Mouse (Mus musculus) embryonic facial prominence, embryonic 11.5 days (tissue): Measurements from ENCODE around the gene Ube2v1. TPM values are rescaled to one million over a fixed set of nuclear protein-coding genes. Genes with fewer than 3 reads are reported as not detected.

ENCODE experiments used
- ATAC-seq: fragments of 200-750 bp; cut with Nextera tagmentation; replicated peaks from 2 replicates; pipeline ENCODE4 v1.8.0; 2017; ENCODE audit warnings: low read depth; ENCODE audit not compliant: insufficient number of reproducible peaks, low FRiP score, low TSS enrichment
- DNase-seq: peaks from one replicate; pipeline ENCODE4 v3.0.0-alpha.2; 2015; ENCODE audit warnings: low spot score
- H3K27ac ChIP-seq: fragments of 300-500 bp; sonication (generic); replicated peaks from 2 replicates; pipeline ENCODE4 v1.5.1; 2014; ENCODE audit warnings: mild to moderate bottlenecking, low read depth, low read length, control low read depth
- H3K27me3 ChIP-seq: fragments of 300-500 bp; sonication (generic); 2 replicates; pipeline ENCODE4 v1.6.1; 2014; ENCODE audit warnings: mild to moderate bottlenecking, low read length, moderate library complexity, mixed read lengths; ENCODE audit not compliant: control insufficient read depth, insufficient read depth
- H3K36me3 ChIP-seq: fragments of 300-500 bp; sonication (generic); replicated peaks from 2 replicates; pipeline ENCODE4 v1.6.1; 2014; ENCODE audit warnings: low read depth, mild to moderate bottlenecking, low read length, moderate library complexity, mixed read lengths; ENCODE audit not compliant: control insufficient read depth, insufficient read depth
- H3K4me1 ChIP-seq: fragments of 300-500 bp; sonication (generic); 2 replicates; pipeline ENCODE4 v1.6.1; 2014; ENCODE audit warnings: low read length, mixed read lengths; ENCODE audit not compliant: control insufficient read depth, insufficient read depth
- H3K4me2 ChIP-seq: fragments of 300-500 bp; sonication (generic); 2 replicates; pipeline ENCODE4 v1.6.1; 2014; ENCODE audit warnings: low read depth, mild to moderate bottlenecking, control low read depth, low read length, moderate library complexity
- H3K4me3 ChIP-seq: fragments of 300-500 bp; sonication (generic); 2 replicates; pipeline ENCODE4 v1.5.1; 2014; ENCODE audit warnings: low read depth, low read length, control low read depth
- H3K9ac ChIP-seq: fragments of 300-500 bp; sonication (generic); replicated peaks from 2 replicates; pipeline ENCODE4 v1.6.1; 2014; ENCODE audit warnings: mild to moderate bottlenecking, control low read depth, low read length
- H3K9me3 ChIP-seq: fragments of 300-500 bp; sonication (generic); replicated peaks from 2 replicates; pipeline ENCODE4 v1.6.1; 2016; ENCODE audit warnings: mild to moderate bottlenecking, low read length, inconsistent platforms, mixed read lengths; ENCODE audit not compliant: control insufficient read depth
- WGBS: fragments of 180-500 bp; shearing (Covaris S2); extraction: QIAGEN DNeasy Blood & Tissue Kit; methylation state at CpG from one replicate; pipeline ENCODE4 v1.1.7; 2014; 5-methylcytosine and 5-hydroxymethylcytosine counted together
- polyA plus RNA-seq: library from polyadenylated mRNA; unstranded; fragments of >200 nt; fragmentation: Nextera tagmentation; extraction: Ambion mirVana; gene quantifications from 2 replicates; pipeline ENCODE4 v1.2.1, GENCODE M21; 2014

Gene Ube2v1
- polyA plus RNA-seq, 1 experiment from 2014 or later, result 223 TPM

DNA sequence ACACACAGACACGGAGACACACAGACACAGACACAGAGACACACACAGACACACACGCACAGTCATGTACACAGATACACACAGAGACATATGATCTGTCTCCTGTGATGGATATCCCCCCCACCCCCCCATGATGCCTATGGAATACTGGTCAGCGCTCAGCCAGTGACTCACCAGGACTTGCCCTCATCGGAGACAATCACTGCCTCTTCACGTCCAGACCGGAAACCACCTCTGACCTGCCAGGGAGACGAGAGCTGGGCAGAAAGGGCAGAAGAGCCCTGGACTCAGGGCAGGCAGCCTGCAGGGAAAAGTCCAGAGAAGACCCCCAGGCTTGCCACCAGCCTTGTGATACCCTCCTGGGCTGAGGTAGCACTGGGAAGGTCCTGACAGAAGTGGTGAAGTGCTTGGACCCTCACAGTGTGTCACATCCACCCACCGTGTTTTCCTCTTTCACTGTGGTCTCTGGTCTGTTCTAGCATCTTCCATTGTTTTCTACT lies 55.7 kb downstream of the Ube2v1 start:
- Histone ChIP-seq H3K4me3 (no peak overlapping the region), H3K27ac (no peak overlapping the region), H3K9ac (no peak overlapping the region), H3K27me3 (no peaks in the 10 kb centered on the region), H3K36me3 (no peaks in the 10 kb centered on the region), H3K9me3 (no peaks in the 10 kb centered on the region), H3K4me1 (no peaks in the 10 kb centered on the region), H3K4me2 (no peak overlapping the region)
- DNase-seq, result no peak
- ATAC-seq, result no peak
- 74% methylated on average over 8 of the region's 8 CpGs for WGBS

DNA sequence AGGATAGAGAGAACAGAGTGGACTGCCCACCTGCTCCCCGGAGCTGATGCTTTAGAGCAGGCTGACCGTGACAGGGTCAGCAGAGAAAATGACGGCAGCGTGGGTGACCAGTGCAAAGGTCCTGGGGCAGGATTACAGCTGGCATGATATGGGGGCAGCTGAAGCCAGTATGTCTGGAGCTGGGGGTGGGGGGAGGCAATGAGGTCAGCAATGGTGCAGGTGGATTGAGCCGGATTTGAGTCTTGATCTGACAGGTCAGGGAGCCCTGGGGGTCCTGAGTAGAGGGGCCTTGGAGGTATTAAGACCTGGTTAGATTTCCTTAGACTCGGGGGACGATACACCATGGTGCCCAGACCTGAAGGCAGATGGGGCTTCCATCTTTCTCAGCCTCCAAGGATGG lies 56.3 kb downstream of the Ube2v1 start:
- DNase-seq (no peak), ATAC-seq (no peak)
- no peak overlapping the region for H3K4me2 ChIP-seq
- H3K27ac ChIP-seq, result no peak overlapping the region
- H3K9me3 ChIP-seq, result no peaks in the 10 kb centered on the region
- H3K4me1 ChIP-seq, result no peaks in the 10 kb centered on the region
- no peaks in the 10 kb centered on the region for H3K27me3 ChIP-seq
- WGBS, result 77% methylated on average over 7 of the region's 7 CpGs
- H3K4me3 ChIP-seq, result no peak overlapping the region
- H3K9ac ChIP-seq, result no peak overlapping the region
- H3K36me3 ChIP-seq, result no peaks in the 10 kb centered on the region

DNA sequence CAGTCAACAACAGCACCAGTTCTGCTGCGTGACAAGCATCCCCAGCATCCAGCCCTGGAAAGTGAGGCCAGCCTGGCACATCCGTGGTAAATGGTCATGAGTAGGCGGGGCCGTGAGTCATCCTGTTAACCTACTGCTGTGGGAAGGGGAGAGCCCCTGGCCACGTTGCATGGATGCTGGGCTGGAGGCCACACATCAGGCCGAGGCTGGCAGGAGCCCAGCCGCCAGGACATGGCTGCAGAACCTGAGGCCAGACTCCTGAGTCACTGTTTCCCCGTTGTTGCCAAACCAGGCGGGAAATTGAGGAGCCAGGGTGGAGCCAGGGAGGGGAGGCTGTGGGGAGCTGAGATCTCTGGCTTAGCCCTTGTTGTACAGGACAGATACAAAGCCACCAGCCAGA lies 57.1 kb downstream of the Ube2v1 start:
- Histone ChIP-seq H3K4me1 (no peaks in the 10 kb centered on the region), H3K27me3 (no peaks in the 10 kb centered on the region), H3K9ac (peak overlapping the region; percentile 3; the same call in 1 of the 2 replicates), H3K4me2 (no peak overlapping the region), H3K36me3 (no peaks in the 10 kb centered on the region), H3K4me3 (no peak overlapping the region), H3K9me3 (no peaks in the 10 kb centered on the region), H3K27ac (no peak overlapping the region)
- DNase-seq (no peak), ATAC-seq (no peak)
- 67% methylated on average over 9 of the region's 9 CpGs for WGBS

DNA sequence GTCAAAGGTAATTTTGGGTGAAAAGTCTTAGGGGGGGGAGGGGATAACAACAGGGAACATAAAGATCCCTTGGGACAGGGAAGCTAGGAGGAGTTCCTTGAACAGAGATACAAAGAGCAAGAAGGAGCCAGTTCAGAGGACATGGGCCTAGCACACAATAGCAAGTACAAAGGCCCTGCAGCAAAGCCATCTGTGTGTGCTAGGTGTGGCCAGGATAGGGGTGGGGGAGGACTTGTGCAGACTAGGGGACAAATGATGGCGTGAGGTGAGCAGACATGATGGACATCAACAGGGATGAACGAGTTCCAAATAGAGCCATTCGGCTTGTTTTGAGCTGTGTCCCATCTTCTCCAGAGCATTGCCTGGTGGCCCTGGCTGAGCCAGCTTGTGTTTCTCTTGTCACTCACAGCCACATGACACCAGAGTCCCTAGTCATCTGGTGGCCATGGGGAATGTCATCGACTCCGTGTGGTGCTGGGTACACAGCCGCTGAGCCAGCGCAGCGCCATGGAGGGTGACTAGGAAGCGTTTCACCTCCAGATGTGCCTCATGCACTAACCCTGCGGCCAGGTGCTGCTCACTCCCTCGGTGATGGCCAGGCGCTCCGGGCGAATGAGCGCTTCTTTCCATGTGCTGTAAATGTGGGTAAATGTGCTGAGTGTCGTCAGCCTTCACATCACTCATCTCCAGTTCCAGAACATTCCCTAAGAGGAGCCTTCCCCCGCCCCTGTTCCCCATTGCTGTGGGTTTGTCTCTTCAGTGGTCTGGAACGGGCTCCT lies 60.3 kb downstream of the Ube2v1 start:
- 88% methylated on average over 18 of the region's 18 CpGs for WGBS
- no peak for ATAC-seq
- Histone ChIP-seq H3K36me3 (no peaks in the 10 kb centered on the region), H3K9me3 (no peaks in the 10 kb centered on the region), H3K4me2 (no peak overlapping the region), H3K4me1 (no peaks in the 10 kb centered on the region), H3K9ac (no peak overlapping the region), H3K27ac (0 out of 2 replicates have a peak overlapping the region, but pooled peaks have one; percentile 0), H3K4me3 (no peak overlapping the region), H3K27me3 (no peaks in the 10 kb centered on the region)
- no peak for DNase-seq

DNA sequence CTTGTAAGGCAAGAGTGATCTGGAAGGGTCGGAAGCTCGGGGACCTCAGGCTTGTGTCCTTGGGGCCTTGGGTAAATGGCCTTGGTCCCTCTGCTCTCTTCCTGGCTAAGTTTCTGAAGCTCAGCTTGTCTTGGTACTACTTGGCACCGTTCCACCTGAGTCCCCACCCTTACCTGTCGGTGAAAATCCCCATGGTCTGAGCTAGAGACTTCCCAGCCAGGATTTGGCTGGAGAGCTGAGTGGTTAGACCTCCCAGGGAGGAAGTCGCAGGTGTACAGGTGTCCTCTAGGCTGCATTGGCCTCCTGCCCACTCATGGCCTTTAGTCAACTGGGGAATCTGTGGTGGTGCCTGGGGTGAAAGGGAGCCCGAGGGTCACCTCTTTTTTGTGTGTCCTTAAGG lies 61.1 kb downstream of the Ube2v1 start:
- DNase-seq (no peak), ATAC-seq (no peak)
- no peaks in the 10 kb centered on the region for H3K9me3 ChIP-seq
- H3K4me2 ChIP-seq, result no peak overlapping the region
- no peak overlapping the region for H3K9ac ChIP-seq
- WGBS, result 91% methylated on average over 6 of the region's 6 CpGs
- H3K27ac ChIP-seq, result no peak overlapping the region
- no peaks in the 10 kb centered on the region for H3K27me3 ChIP-seq
- no peak overlapping the region for H3K4me3 ChIP-seq
- no peaks in the 10 kb centered on the region for H3K4me1 ChIP-seq
- no peaks in the 10 kb centered on the region for H3K36me3 ChIP-seq

DNA sequence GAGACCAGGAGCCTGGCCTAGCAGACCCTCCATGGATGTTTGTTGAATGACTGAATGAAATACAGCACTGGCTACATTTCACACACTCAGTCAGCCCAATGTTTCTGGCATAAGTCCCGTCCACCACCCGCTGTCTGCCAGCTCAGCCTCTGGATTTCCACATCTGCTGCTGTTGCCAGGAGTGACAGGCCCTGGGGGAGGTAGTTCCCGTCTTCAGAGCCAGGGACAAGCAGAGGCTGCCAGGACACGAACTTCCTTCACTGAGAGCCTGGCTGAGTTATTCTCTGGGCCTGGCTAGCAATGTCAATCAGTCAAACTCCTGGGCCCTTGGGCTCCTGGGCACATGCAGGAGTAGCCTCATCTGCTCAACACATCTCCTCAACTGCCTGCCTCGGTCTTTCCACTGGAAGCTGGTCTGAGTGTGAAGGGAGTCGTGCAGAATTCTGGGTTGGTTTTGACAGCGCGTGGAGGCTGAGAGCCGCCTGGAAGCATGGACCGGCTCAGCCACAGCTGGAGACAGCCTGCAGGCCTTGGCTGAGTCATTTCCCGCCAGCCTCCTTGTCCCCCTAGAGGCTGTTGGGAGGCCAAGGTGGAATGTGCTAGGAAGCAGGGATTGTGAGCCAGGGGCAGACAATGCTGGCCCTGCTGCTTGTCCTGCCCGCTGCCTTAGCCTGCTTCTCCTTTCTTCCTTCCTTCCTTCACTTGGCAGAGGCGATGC lies 61.8 kb downstream of the Ube2v1 start:
- no peak overlapping the region for H3K9ac ChIP-seq
- no peak for DNase-seq
- no peak overlapping the region for H3K4me3 ChIP-seq
- H3K36me3 ChIP-seq, result no peaks in the 10 kb centered on the region
- H3K4me2 ChIP-seq, result no peak overlapping the region
- H3K27me3 ChIP-seq, result no peaks in the 10 kb centered on the region
- H3K9me3 ChIP-seq, result no peaks in the 10 kb centered on the region
- no peak for ATAC-seq
- WGBS, result 58% methylated on average over 13 of the region's 13 CpGs
- H3K27ac ChIP-seq, result no peak overlapping the region
- peaks cover 2% of the 10 kb centered on the region; the same call in 1 of the 2 replicates for H3K4me1 ChIP-seq

DNA sequence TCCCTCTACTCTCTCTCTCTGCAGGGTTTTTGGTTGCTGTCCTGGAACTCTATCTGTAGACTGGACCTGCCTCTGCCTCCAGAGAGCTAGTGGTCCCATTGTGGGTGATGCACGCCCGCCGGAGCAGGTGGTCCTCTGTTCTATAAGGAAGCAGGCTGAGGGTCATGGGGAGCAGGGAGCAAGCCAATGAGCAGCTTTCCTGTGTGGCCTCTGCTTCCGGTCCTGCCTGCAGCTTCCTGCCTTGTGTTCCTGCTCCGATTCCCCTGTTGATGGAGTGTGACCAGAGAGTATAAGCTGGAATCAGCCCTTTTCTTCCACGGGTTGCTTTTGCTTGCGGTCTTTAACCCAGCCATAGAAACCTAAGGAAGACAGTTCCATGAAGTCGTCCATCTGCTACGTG lies 63.8 kb downstream of the Ube2v1 start:
- Histone ChIP-seq H3K27ac (0 out of 2 replicates have a peak overlapping the region, but pooled peaks have one; percentile 20), H3K9me3 (no peaks in the 10 kb centered on the region), H3K4me3 (no peak overlapping the region), H3K27me3 (no peaks in the 10 kb centered on the region), H3K4me2 (no peak overlapping the region), H3K36me3 (no peaks in the 10 kb centered on the region), H3K9ac (no peak overlapping the region), H3K4me1 (peaks cover 15% of the 10 kb centered on the region)
- ATAC-seq, result no peak
- DNase-seq, result no peak
- 72% methylated on average over 9 of the region's 9 CpGs for WGBS

DNA sequence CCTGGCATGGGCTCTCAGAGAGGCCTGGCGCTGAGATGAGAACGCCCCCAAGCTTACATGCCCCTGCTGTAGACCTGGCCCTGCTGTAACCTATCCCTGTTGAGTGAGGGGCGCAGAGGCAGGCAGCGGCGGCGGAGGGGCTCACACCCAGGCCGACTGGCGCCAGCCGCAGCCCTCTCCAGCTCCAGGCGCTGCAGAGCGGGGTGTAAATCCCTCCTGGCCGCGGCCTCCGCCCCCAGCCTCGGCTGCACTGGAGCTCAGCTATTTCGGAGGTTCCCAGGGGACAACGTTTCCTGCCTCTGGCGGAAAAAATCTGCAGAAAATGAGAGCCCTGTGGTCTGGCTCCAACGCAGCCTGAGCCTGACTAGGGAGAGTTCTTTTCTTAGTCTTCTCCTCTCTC lies 66.2 kb downstream of the Ube2v1 start:
- 7% methylated on average over 19 of the region's 19 CpGs for WGBS
- H3K4me2 ChIP-seq, result no peak overlapping the region
- H3K4me3 ChIP-seq, result no peak overlapping the region
- peak overlapping the region; percentile 85 for H3K27ac ChIP-seq
- DNase-seq (peak; percentile 90), ATAC-seq (peak; percentile 64)
- H3K9ac ChIP-seq, result peak overlapping the region; percentile 26
- no peaks in the 10 kb centered on the region for H3K36me3 ChIP-seq
- no peaks in the 10 kb centered on the region for H3K9me3 ChIP-seq
- no peaks in the 10 kb centered on the region for H3K27me3 ChIP-seq
- H3K4me1 ChIP-seq, result peaks cover 23% of the 10 kb centered on the region
